Mouse (Mus musculus): ENCODE measurements at regions not wholly inside any gene's neighbourhood (a gene's known extent, or its start where the extent isn't known, plus 50 kb on each side); places are given as distances from the start of the nearest gene placed in this dataset.
A peak's percentile ranks its signal among the peaks of the same experiment; 100 is the strongest.

DNA sequence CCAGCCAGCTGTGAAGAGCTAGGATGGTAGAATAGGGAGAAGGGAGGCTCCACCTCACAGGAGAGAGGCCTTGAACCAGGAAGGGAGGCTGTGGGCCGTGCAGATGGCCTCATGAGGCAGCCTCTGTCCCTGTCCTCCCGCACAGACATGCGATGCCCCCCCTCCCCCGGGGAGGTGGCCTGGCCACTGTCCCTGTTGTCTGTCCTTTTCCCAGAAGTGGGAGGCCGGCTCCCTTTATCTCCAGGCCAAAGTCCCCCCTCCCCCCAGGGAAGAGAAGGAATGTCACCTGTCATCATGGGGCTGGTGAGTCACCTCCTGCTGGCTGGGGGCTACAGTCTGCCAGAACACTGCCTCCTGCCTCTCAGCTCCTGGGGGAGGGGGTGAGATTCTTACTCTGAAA lies 103.6 kb upstream of the Ptpn1 start:
- Histone ChIP-seq H3K9ac (no peak overlapping the region), H3K27me3 (replicated peaks) (no peaks in the 10 kb centered on the region), H3K36me3 (no peaks in the 10 kb centered on the region), H3K27ac (0 out of 2 replicates have a peak overlapping the region, but pooled peaks have one; percentile 6), H3K4me2 (replicated peaks) (0 out of 2 replicates have a peak overlapping the region, but pooled peaks have one; percentile 4), H3K4me1 (replicated peaks) (peaks cover 39% of the 10 kb centered on the region), H3K9me3 (no peaks in the 10 kb centered on the region), H3K4me3 (replicated peaks) (no peak overlapping the region)
- peak; percentile 27 for ATAC-seq
- WGBS, result 35% methylated on average over 4 of the region's 5 CpGs

DNA sequence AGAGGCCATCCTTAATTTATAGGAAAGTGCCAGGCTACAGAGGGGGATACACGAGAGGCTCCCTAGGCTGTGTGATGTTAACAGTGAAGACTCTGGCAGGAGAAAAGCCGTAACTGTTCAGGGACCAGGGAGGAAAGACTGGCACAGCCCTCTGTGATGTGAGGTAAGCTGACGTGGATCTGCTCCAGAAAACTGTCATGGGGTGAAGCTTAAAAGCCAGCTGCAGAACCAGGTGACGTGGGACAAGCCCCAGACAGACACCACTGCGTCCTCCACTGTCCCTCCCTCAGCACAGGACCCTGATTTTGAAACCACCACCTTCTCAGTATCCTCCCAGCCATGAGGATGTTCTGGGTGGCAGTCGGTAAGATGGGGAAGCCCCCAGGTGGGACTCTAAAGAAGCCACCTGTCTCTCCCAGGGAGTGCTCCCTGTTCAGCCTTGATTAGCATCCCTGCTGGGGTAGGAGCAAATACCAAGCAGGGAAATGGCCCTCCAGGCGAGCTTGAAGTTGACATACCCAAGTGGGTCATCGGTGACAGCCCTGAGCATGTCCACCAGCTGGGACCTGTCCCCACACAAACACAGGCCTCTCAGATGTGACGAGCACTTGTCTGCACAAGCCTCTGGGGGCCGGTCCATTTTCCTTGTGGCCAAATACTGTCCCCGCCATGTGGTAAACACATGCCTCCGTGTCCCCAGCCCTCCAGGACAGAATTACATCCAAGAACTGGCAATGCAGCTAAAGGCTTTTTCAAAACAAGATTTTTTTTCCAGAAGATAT lies 104.7 kb upstream of the Ptpn1 start:
- no peak for ATAC-seq
- no peaks in the 10 kb centered on the region for H3K36me3 ChIP-seq
- no peaks in the 10 kb centered on the region for H3K9me3 ChIP-seq
- H3K27ac ChIP-seq, result no peak overlapping the region
- H3K4me1 ChIP-seq (replicated peaks), result peaks cover 41% of the 10 kb centered on the region
- H3K4me2 ChIP-seq (replicated peaks), result no peak overlapping the region
- H3K4me3 ChIP-seq (replicated peaks), result no peak overlapping the region
- H3K27me3 ChIP-seq (replicated peaks), result no peaks in the 10 kb centered on the region
- H3K9ac ChIP-seq, result no peak overlapping the region
- 65% methylated on average over 12 of the region's 12 CpGs for WGBS

DNA sequence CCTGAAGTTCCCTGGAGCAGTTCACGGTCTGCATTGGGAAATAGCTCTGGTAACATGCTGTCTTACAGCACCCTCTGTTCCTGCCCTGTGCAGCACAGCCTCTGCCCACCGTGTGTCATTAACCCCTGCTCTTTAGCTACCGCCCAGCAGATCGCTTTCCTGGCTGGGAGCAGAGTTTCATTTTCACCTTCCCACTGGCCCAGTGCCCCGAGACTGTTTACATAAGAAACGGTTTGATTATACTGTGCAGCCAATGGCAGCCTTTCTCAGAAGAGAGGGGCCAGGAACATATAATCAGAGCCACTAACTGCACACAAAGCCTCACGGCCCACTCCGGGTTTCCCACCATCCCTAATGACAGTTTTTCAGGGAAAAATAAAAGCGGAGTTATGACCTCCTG lies 108.3 kb upstream of the Ptpn1 start:
- Histone ChIP-seq H3K36me3 (no peaks in the 10 kb centered on the region), H3K4me3 (replicated peaks) (no peak overlapping the region), H3K27ac (peak overlapping the region; percentile 92), H3K9me3 (no peaks in the 10 kb centered on the region), H3K27me3 (replicated peaks) (no peaks in the 10 kb centered on the region), H3K4me1 (replicated peaks) (peaks cover 60% of the 10 kb centered on the region), H3K4me2 (replicated peaks) (peak overlapping the region; percentile 33), H3K9ac (no peak overlapping the region)
- WGBS, result 8% methylated on average over 9 of the region's 9 CpGs
- peak; percentile 90 for ATAC-seq

DNA sequence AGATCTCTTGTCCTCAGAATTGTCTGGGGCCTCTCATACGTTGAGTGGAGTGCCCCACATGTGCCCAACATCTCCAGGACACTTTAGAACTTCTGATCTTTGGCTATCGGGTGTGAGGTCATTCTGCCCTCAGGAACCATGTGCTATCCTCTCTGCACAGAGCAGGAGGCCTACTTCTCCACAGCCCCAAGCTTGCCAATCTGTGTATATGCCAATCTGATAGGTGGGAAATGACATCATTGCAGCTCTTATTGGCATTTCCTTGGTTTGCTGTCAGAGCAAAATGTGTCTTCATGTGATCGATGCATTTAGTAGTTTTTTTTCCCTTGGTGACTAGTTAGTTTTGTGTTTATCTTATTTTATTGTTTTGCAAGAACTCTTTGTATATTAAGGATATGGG lies 108.8 kb upstream of the Ptpn1 start:
- Histone ChIP-seq H3K9ac (no peak overlapping the region), H3K9me3 (no peaks in the 10 kb centered on the region), H3K4me3 (replicated peaks) (no peak overlapping the region), H3K4me1 (replicated peaks) (peaks cover 58% of the 10 kb centered on the region), H3K27ac (peak overlapping the region; percentile 92), H3K36me3 (no peaks in the 10 kb centered on the region), H3K27me3 (replicated peaks) (no peaks in the 10 kb centered on the region), H3K4me2 (replicated peaks) (no peak overlapping the region)
- 89% methylated on average over 3 of the region's 3 CpGs for WGBS
- no peak; the same call in 1 of the 2 replicates for ATAC-seq

DNA sequence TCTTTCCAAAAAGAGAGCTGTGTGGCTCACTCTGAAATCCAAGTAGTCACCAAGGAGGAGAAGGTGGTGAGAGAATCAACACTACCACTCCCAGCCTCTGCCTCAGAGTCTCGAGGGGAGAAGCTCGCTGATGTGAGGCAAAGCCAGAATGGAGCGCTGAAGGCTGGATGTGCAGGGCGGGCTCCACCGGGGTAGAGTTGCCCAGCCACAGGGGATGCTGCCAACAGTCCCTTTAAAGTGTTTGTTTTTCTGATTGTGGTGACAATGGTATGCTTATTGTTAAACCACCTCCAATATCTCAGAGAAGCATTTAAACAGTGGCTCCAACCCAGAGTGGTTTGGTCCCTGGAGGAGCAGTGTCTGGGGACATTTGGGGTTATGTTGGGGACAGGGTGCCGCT lies 110.7 kb upstream of the Ptpn1 start:
- Histone ChIP-seq H3K36me3 (no peaks in the 10 kb centered on the region), H3K27ac (no peak overlapping the region; the same call in 1 of the 2 replicates), H3K9ac (no peak overlapping the region), H3K27me3 (replicated peaks) (no peaks in the 10 kb centered on the region), H3K9me3 (no peaks in the 10 kb centered on the region), H3K4me3 (replicated peaks) (no peak overlapping the region), H3K4me2 (replicated peaks) (no peak overlapping the region), H3K4me1 (replicated peaks) (peaks cover 60% of the 10 kb centered on the region)
- WGBS, result 73% methylated on average over 6 of the region's 6 CpGs
- no peak for ATAC-seq

DNA sequence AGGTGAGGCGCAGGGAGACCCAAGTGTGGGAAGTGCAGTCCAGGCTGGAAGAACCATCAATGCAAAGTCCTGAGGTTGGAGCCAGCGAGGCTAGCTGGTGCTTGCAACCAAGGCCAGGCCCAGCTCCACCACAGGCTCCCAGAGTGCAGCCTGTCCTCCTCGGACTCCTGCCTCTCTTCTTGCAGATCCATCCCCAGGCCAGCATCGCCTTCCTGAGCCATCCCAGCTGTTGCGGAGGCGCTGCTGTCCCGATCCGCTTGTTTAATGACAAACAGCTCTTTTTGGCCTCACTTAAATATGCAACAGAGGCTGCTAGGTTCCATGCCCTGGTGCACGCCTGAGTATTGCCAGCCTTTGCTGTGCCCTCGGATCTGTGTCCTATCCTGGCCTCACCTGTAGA lies 113.1 kb upstream of the Ptpn1 start:
- no peak for ATAC-seq
- no peak overlapping the region for H3K9ac ChIP-seq
- WGBS, result 59% methylated on average over 10 of the region's 10 CpGs

DNA sequence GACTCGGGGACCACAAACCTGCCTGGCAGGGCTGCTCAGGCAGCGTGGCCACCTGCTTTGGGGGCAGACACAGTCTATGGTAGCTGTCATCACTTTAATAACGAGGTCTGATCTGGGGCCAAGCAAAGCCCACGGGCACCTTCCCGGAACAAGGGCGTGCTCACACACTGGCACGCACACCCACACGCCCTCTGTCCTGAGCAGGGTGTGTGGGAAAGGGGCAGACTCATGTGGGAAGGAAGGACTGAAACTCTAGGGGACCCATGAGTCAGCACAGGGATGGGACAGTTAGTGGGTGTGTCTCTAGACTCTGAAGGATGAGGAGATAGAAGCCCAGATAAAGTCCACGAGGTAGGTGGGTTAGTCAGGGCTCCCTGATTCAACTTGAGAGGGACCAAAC lies 114.8 kb upstream of the Ptpn1 start:
- Histone ChIP-seq H3K27me3 (replicated peaks) (no peaks in the 10 kb centered on the region), H3K4me2 (replicated peaks) (no peak overlapping the region), H3K9ac (no peak overlapping the region), H3K4me1 (replicated peaks) (peaks cover 28% of the 10 kb centered on the region), H3K36me3 (no peaks in the 10 kb centered on the region), H3K9me3 (no peaks in the 10 kb centered on the region), H3K4me3 (replicated peaks) (no peak overlapping the region), H3K27ac (no peak overlapping the region)
- peak; percentile 40; the same call in 1 of the 2 replicates for ATAC-seq
- WGBS, result 73% methylated on average over 9 of the region's 9 CpGs

More for the DNA sequence above, 113.1 kb upstream of the Ptpn1 start:
- Histone ChIP-seq H3K4me1 (replicated peaks) (peaks cover 37% of the 10 kb centered on the region), H3K4me2 (replicated peaks) (0 out of 2 replicates have a peak overlapping the region, but pooled peaks have one; percentile 1), H3K4me3 (replicated peaks) (no peak overlapping the region), H3K27me3 (replicated peaks) (no peaks in the 10 kb centered on the region), H3K9me3 (no peaks in the 10 kb centered on the region), H3K27ac (peak overlapping the region; percentile 61), H3K36me3 (no peaks in the 10 kb centered on the region)

DNA sequence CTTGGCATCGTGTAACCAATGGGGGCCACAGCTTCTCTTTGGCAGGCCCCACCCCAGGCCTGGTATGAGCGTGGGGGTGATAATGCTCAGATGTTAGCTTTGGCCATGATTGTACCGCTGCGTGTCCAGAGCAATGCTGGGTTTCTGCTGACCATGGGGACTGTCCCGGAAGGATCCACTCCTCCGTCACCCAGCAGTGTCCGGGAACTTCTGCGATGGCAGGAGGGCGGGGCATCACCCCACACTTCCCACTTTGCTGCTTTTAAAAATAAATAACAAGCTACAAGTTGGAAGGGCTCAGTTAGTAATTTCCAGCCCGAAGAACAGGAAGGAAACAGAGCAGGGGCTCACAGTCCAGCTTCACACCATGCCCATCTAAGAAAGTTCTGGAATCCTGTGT lies 116.7 kb upstream of the Ptpn1 start:
- Histone ChIP-seq H3K27ac (no peak overlapping the region), H3K4me3 (replicated peaks) (no peak overlapping the region), H3K4me1 (replicated peaks) (peaks cover 18% of the 10 kb centered on the region), H3K9me3 (no peaks in the 10 kb centered on the region), H3K9ac (no peak overlapping the region), H3K4me2 (replicated peaks) (no peak overlapping the region), H3K36me3 (no peaks in the 10 kb centered on the region), H3K27me3 (replicated peaks) (no peaks in the 10 kb centered on the region)
- 80% methylated on average over 10 of the region's 10 CpGs for WGBS
- ATAC-seq, result no peak

DNA sequence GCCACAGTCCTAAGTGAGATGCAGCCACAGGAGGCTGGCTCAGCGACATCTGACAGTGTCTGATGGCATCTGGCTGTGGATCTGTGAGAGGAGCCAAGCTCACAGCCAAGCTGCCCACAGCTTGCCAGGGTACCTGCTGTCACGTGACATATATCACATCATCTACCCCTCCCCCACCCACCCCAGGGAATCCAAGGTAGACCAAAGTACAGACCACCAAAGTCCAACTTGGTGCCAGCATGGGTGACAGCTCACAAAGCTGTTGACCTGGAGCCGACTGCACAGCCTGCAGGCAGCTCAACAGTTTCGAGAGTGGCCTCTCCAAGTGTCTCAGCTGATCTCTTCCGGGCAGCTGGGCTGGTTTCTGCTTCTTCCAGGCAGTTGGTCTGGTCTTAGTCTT lies 119.6 kb upstream of the Tmem189 start:
- ATAC-seq, result no peak

DNA sequence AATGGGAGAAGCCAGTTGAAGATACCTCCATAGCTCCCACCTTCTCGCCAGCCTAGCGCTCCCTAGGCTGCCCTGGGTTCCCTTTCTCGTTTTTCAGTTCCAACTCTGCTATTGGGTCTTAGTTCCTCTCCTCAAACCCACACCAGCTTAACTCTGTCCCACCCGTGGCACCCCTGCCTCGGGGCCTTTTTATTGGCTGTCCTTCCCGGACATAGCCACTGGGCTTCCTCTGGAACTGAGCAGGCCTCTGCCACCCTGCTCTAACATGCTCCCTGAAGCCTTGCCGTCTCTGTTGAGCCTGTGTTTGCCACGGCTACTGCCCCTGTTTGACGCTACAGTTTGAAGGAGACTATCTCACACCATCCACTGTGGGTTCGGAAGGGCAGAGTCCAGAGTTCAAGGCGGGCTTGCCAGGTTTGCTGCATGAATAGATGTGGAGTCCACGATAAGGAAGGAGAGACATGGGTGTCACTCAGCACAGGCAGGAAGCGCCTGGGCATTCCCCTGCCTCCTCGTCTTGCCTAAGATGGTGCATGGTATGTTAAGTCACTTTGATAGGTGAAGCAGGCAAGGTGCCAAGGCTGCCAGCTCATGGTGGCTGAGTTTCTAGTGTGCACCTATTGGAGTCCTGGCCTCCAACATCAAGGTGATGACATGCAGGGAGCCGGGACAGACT lies 116.1 kb upstream of the Tmem189 start:
- H3K4me3 ChIP-seq (replicated peaks), result no peak overlapping the region
- no peaks in the 10 kb centered on the region for H3K36me3 ChIP-seq
- no peaks in the 10 kb centered on the region for H3K27me3 ChIP-seq (replicated peaks)
- H3K4me2 ChIP-seq (replicated peaks), result peak overlapping the region; percentile 22; the same call in 1 of the 2 replicates
- H3K9me3 ChIP-seq, result no peaks in the 10 kb centered on the region
- H3K4me1 ChIP-seq (replicated peaks), result peaks cover 31% of the 10 kb centered on the region
- H3K27ac ChIP-seq, result peak overlapping the region; percentile 74; the same call in 1 of the 2 replicates
- ATAC-seq, result peak; percentile 76
- WGBS, result 71% methylated on average over 15 of the region's 15 CpGs
- H3K9ac ChIP-seq, result no peak overlapping the region

More for the DNA sequence above, 119.6 kb upstream of the Tmem189 start:
- Histone ChIP-seq H3K4me1 (replicated peaks) (peaks cover 24% of the 10 kb centered on the region), H3K9me3 (no peaks in the 10 kb centered on the region), H3K4me2 (replicated peaks) (no peak overlapping the region), H3K36me3 (no peaks in the 10 kb centered on the region), H3K27ac (no peak overlapping the region), H3K4me3 (replicated peaks) (no peak overlapping the region), H3K9ac (no peak overlapping the region), H3K27me3 (replicated peaks) (no peaks in the 10 kb centered on the region)
- WGBS, result 91% methylated on average over 5 of the region's 5 CpGs

DNA sequence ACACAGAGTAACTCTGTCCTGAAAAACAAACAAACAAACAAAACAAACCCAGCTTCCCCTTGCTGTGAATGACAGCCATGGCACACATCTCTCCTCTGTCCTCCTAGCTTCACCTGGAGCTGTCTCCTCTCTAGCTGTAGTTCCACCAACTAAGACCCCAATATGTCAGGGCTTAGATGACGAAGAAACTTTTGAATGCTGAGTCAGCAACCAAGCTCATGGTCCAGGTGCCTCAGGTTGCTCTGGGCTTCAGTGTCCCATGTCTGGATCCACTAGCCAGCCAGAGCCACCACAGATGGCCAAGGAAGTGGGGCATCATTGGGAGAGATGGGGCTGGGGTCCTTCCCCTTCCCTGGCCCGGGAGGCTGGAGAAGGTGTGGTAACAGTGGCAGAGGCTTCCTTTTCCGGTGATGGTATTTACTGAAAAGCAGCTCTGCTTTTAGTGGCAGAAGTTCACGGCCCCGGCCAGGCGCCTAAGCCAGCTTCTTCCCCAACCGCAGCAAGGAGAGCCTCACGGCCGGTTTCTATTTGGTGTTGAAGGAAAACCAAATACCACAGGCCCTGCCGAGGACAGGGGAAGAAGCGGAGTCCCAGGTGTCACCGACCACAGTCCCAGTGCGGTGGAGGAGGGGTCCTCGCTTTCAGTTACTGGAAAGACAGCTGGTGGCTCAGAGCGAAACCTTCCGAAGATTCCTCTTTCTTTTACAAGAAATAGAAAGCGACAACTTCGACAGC lies 115.0 kb upstream of the Tmem189 start:
- Histone ChIP-seq H3K9me3 (no peaks in the 10 kb centered on the region), H3K27ac (peak overlapping the region; percentile 74), H3K4me2 (replicated peaks) (0 out of 2 replicates have a peak overlapping the region, but pooled peaks have one; percentile 15), H3K36me3 (no peaks in the 10 kb centered on the region), H3K27me3 (replicated peaks) (no peaks in the 10 kb centered on the region), H3K4me3 (replicated peaks) (no peak overlapping the region), H3K4me1 (replicated peaks) (peaks cover 37% of the 10 kb centered on the region), H3K9ac (no peak overlapping the region)
- ATAC-seq, result no peak
- WGBS, result 47% methylated on average over 18 of the region's 18 CpGs

DNA sequence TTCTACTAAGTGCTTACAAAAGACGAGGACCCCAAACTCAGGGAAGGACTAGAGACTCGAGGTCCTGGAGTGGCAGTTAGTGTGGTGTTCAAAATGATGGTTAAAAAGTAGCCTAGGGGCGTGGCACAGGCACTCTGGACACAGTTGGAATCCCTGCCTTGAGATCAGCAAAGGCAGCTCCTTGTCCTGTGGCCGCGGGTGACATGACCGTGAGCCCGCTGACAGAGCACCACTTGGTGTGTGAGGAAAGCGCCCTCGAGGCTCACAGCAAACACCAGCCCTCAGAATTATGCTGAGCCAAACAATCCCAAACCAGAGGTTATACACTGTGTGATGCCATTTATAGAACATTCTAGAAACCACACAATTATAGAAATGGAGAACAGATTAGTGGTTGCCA lies 112.9 kb upstream of the Tmem189 start:
- Histone ChIP-seq H3K4me3 (replicated peaks) (no peak overlapping the region), H3K4me1 (replicated peaks) (peaks cover 47% of the 10 kb centered on the region), H3K9ac (no peak overlapping the region), H3K4me2 (replicated peaks) (no peak overlapping the region), H3K27ac (no peak overlapping the region), H3K27me3 (replicated peaks) (no peaks in the 10 kb centered on the region), H3K9me3 (no peaks in the 10 kb centered on the region), H3K36me3 (no peaks in the 10 kb centered on the region)
- 70% methylated on average over 9 of the region's 9 CpGs for WGBS
- ATAC-seq, result no peak
